Mouse (Mus musculus): ENCODE data around the gene Itih3. TPM values are rescaled to one million over a fixed set of nuclear protein-coding genes. Genes with fewer than 3 reads are reported as not detected.

The Itih3 gene
- total RNA-seq (2021) = 1 to 10 TPM; 8.8 to 8.9 TPM
- long read RNA-seq, partial matches to known transcripts = 10 of 21 reads
- long read RNA-seq, other reads (novel, unspliced or antisense) = 11 of 21 reads

DNA sequence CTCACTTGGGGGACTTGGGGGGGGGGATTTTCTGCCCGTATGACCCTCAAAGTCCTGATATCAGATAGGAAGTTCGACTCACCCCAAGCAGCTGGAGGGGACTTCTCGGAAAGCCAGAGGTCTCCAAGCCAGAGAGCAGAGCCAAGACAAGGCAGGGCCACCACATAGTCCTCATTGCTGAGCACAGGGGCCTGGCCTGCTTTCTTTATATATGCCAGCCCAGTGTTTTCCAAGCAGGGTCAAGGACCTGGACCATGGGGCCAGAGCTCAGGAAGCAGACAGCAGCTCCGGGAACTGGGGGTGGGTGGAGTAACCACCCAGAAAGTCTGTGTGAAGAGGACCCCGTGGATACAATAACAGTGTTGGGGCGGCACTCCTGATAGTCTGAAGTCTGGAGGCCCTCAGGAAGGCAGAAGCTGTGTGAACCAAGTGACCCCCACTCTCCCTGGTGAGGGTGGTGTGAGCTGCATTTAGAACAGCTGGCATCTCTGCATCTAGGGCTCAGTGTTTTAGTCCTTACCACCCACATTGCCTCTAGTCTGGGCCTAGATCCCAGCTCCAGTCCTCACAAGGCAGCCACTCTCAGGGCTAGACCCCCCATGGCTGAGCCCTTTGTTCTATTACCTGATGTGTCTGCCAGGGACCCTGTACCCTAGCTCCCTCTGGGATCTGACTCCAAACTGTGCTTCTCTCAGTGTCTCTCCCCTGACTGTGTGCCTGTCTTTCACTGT is at the start of gene Itih3:
Itih3 (minus strand) TSS at position 386 of the 731 bp plus-strand sequence.
- DNase-seq (ENCODE audit: low spot score in 2 of 2) = peak; percentile 38 to 41

DNA sequence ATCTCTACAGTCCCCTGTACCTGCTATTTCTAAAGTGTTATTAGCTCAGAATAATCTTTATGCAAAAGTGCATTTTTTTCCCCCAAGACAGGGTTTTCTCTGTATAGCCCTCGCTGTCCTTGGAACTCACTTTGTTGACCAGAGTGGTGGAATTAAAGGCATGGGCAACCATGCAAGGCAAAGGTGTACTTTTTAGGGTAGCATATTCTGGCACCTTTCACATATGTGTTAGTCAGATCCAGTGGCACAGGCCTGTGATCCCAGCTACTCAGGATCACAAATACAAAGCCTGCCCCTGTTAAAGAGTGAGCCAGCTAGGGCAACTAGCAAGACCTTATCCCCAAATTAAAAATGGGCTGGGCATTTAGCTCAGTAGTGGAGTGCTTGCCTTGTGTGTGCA is 36.8 kb upstream of the Itih3 start:
- no peak for DNase-seq (ENCODE audit: low spot score in 2 of 2)

DNA sequence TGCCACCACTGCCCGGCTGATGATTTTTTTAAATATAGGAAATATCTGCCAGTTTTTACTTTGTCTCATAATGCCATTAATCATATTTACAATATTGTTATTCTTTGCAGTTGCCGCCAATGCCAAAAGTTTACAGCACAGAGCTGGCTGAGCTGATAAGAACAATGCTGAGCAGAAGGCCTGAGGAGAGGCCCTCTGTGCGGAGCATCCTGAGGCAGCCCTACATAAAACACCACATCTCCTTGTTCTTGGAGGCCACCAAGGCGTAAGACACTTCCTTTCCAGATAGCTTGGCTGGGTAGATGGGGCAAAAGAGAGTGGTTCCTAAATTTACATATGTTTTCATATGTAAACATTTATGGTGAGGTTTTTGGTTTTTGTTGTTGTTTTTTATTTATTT is 35.5 kb upstream of the Itih3 start:
- no peak for DNase-seq (ENCODE audit: low spot score in 2 of 2)

DNA sequence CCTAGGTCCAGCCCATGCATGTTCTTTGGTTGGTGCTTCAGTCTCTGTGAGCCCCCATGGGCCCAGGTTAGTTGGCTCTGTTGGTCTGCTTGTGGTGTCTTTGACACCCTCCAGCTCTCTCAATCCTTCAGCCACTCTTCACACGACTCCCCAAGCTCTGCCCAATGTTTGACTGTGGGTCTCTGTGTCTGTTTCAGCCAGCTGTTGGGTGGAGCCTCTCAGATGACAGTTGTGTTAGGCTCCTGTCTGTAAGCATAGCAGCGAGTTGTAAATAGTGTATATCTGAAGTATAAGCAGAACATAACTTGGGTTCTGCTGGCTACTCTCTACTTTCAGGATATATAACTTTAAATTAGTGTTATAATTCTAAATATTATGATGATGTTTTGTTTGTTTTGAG is 35.0 kb upstream of the Itih3 start:
- no peak for DNase-seq (ENCODE audit: low spot score in 2 of 2)

DNA sequence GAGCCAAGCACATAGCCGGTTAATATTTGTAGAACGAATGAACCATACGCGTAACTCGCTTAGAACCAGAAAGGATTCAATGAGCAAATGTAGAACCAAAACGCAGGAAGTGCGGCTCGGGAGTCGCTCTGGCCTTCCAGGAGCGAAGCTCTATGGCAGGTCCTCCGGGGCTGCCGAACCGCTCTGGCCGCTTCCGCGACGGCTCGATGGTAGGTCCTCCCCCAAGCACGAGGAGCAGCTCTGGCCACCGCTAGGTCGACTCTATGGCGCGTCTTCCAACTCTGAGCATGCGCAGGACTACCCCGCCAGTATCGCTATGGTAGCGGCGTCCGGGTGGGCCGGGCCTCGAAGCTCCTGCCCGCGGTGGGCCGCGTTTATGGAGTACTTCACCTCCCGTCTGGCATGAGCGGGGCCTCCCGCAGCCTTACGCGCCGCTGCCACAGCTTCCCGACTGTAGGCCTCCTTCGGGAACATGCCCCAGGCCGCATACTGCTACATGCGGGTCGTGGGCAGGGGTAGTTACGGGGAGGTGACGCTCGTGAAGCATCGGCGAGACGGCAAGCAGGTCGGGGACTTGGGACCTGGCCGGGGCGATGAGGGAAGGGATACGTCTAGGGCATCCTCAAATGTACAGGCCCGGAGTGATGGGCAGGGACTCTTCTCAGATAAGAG is 27.7 kb upstream of the Itih3 start, which contains the start of gene Nek4:
Nek4 (plus strand) TSS at position 224 of the 672 bp plus-strand sequence.
- DNase-seq (ENCODE audit: low spot score in 2 of 2) = peak; percentile 96 to 97

DNA sequence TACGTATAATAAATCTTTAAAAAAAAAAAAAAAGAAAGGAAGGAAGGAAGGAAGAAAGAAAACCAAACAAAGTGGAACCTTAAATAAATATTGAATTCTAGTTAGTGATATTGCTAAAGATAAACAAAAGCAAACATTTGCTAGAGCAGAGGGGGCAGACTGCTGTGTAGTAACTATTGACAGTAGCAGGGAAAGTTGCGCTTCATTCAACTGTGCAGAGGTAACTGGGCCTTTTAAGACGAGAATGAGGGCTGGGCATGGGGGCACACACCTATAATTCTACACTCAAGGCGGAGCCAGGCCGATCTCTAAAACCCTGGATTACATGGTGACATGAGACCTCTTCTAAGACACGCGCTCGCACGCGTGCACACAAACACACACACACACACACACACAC is 26.4 kb upstream of the Itih3 start:
- DNase-seq (ENCODE audit: low spot score in 2 of 2) = no peak

DNA sequence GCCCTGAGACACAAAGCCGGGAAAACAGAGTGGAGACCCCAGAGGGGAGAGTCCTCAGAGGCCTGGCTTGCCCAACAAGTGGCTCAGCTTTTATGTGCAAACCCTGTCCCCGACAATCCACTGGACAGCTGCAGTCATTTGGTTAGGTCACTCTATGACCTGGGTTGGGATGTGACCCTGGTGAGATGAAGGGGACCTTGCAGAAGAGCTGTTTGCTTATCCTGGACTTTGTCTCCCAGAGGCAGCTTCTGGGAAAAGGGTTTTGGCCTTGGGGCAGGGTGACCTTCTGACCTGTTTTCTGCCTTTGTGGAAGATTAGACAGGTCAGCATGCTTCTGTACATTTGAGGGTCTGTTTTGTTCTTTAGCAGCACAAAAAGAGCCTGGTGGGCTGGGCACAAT is 21.2 kb upstream of the Itih3 start:
- DNase-seq (ENCODE audit: low spot score in 2 of 2) = no peak

DNA sequence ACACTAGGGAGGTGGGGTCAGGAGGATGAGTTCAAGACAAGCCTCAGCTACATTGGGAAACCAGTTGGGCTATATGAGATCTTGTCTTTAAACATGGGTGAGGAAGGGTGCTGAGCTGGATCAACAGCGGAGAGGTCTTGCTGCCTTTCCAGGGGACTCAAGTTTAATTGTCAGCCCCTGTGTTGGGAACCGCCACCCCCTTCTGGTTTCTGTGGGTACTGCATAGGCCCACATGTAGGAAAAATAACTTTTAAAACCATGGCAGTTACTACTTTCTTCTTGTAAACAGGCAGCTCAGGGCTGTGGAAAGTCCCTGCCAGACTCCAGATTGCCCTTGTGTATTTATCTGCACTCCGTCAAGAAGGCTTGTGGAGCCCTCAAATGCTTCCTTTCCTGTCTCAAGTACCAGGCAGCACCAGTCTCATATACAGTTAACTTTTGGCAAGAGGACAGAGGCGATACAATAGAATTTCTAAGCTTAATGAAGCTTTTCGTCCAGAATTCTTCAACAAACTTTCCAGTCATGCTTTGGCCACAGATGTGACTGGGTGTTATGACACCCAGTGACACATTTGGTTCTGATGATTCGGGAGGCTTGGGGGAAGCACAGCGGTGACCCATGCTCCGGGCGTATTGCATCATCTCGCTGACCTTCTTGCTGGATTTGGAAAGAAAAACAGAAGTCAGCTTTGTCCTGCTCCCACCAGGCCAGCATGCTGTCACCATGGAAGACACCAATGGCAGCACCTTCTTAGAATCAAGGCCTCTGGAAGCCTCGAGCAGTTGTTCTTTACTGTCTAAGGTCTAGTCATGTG is 20.5 kb upstream of the Itih3 start:
- peak; percentile 81 to 83 for DNase-seq (ENCODE audit: low spot score in 2 of 2)

DNA sequence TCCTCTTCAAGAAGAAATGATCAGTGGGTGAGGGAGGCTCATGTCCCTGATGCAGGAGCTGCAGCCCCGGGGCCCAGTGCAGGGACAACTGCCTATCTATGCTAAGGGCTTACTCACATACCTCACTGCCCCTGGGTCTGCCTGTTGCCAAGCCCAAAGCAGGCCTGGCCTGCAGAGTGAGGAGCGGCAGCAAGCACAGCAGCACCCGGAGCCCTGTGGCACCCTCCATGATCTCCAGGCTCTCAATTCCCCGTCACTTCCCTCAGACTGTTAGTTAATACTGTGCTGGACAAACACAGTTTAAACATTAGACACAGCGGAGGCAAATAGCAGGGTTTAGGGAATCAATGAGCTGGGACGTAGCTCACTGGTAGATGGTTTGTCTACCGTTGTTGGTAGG is 19.5 kb upstream of the Itih3 start, which contains the start of gene Itih1:
Itih1 (minus strand) TSS at position 252 of the 400 bp plus-strand sequence.
- DNase-seq (ENCODE audit: low spot score in 2 of 2) = no peak

DNA sequence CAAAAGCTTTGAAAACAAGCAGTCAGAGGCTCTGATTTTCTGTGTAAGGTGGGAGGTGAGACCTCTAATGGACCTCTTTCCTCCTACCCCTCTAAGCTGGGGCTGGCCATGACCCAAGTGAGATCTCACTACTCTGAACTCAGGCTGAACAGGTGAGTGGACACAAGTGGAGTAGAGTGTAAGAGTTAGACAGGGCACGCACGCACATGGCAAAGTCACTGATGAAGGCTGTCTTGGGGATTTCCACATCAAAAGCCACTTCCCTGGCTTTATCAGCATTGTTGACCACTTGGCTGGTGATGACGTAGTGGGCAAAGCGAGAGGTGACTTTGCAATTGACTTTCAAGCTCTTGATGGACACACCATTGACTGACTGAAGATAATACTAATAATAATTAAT is 18.7 kb upstream of the Itih3 start:
- no peak for DNase-seq (ENCODE audit: low spot score in 2 of 2)

DNA sequence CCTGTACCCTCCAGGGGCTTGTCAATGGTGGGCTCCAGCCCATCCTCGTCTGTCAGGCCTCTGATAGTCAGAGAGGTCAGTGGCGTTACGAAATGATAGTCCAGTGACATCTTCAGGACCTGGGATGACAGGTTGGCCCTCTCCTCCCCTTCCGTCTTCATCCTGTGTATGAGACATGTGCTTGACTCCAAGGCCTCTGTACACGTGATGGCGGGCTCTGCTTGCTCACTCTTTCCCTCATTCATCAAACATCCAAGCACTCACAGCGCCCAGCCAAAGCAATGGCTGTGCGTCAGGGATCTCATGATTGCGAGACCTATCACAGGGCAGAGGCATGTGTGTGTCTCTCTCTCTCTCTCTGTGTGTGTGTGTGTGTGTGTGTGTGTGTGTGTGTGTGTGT is 9.8 kb upstream of the Itih3 start:
- no peak for DNase-seq (ENCODE audit: low spot score in 2 of 2)

DNA sequence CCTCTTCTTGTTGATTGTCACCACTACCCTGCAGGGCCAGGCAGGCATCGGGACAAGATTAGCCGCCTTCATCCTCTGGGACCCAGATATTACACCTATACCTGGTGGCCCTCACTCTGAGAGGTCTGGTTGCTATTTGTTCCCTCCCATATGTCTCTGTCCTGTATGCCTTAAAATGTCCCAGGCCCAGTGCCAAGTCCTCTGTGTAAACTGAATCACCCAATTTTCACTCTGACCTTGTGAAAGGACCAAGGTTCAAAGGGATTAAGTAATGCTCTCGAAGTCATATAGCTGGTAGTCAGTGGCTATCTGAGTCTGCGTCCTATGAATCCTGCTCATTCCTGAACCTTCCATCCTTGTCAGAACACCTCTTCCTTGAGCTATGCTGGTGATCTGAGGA is 6.8 kb upstream of the Itih3 start:
- no peak for DNase-seq (ENCODE audit: low spot score in 2 of 2)

DNA sequence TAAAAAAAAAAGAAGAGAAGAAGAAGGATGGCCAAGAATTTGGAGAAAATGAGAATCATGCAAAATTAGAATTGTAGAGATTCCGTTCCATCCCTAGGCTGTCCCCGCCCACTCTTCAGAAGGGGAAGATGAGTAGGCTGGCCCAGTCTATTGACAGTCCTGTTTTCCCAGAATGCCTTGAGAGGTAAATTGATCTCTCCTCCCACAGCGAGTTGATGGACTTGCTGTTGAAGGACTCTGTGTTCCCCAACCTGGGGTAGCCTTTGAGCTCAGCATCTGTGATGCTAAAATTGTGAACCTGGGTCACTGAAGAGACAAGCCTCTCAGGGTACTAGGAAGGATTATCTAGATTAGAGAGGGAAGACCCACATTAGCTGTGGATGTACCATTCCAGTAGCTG is 1.9 kb upstream of the Itih3 start:
- DNase-seq (ENCODE audit: low spot score in 2 of 2) = no peak

DNA sequence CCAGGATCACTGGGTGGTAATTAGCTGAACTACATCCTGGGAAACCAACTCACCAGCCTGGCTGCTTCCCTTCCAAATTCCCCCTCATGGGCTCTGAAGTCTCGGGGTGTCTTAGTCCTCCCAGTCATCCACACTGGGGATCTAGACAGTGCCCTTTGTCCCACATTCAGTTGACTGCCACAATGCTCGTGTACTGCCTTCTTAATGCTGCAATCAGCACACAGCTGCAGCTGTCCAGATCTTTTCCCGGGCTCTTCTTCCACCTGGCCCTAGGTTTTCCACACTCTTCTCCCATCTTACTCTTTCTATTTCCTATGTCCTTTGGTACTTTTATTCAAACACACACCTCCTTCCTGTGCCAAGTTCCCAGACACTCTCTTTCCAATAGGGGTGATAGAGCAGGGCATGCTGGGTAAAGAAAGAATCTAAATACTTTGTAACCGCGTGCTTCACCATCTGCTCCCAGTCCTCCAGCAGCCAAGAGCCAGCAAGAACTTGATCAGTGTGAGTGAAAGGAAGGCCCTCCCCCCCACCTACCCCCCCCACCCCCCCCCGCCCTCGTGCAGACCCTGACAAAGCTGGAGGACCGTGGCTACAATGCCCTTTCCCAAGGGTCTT is 1.4 kb downstream of the Itih3 start:
- no peak for DNase-seq (ENCODE audit: low spot score in 2 of 2)

DNA sequence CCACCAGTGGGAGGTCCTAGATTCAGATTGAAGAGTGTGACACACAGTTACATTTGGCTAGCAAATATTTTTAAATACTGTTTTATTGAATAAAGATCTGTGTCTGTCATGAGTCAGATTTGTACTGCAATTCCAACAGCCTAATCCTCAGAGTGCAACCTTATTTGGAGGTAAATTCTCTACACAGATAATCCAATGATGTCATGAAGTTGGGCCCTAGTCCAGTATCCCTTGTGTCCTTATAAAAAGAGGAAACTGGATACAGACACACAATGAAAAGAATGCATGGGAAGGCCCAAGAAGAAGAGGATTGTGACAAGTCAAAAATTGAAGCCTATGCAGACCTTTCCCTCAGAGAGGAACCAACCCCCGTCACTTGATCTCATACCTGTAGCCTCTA is 7.0 kb downstream of the Itih3 start:
- no peak for DNase-seq (ENCODE audit: low spot score in 2 of 2)

DNA sequence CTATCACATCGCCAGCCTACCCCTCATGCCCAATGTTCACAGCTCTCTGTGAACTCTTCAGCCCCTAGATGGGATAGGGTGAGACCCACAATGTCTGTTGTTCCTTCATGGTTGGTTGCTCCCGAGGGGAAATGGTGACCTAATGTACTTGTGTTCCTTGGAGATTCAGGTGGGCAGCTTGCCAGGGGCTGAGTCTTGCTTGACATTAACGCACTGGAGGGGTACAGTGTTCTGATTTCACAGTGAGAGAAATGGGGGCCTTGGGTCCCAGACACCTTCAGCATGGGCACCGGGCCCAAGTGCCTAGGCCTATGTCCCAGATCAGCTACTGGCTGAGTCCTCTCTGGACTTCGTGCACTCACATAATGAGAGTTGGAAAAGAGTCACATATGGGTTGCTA is 10.2 kb downstream of the Itih3 start:
- DNase-seq (ENCODE audit: low spot score in 2 of 2) = no peak

DNA sequence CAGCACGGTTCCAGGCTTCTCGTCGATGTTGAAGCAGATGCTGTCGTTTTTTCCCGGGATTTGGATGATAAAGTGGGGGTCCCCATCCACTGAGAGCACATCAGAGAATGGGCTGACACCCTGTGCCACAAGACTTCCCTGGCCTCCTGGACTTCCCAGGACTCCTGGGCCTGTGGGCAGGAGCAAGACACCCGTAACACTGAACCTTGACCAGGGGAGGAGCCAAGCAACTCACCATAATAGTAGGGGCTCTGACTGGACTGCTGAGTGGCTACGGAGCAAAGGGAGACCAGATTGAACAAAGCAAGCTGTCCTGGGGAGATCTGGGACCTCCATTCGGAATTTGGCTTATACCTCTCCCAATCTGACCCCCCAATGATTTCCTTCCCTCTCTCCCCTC is 10.9 kb downstream of the Itih3 start:
- no peak for DNase-seq (ENCODE audit: low spot score in 2 of 2)

DNA sequence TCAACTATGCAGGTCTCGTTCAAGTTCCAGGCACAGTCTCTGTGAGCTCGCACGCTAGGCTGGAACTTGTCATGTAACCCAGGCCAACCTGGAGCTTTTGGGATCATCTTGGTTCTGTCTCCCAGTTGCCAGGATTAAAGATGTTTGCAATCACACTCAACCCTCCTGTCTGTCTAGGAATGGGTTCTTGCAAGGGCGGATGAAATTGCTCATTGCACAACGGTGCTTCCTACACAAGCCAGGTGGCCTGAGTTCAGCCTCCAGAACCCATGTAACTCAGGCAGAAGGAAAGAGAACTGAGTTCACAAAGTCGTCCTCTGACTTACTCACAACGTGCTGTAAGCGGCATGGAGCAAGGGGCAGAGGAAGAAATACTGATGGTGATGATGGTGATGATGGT is 12.4 kb downstream of the Itih3 start:
- DNase-seq (ENCODE audit: low spot score in 2 of 2) = no peak

DNA sequence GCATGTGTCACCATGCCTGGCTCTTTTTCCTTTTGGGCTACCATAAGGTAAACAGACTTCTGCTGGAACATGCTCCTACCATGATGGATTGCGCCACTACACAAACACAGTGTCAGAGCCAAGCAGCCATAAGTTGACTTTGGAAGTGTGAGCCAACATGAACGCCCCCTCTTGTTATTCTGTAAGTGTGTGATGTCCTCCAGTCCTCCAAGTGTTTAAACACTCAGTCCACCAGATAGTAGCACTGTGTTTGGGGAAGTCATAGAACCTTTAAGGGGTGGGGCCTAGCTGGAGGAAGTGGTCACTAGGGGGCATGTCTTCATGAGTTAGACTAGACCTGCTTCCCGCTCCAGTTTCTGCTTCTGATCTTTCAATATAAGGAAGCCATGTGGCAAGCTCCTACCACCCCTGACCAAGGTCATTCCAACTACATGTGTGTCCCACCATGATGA is 15.7 kb downstream of the Itih3 start:
- no peak for DNase-seq (ENCODE audit: low spot score in 2 of 2)

DNA sequence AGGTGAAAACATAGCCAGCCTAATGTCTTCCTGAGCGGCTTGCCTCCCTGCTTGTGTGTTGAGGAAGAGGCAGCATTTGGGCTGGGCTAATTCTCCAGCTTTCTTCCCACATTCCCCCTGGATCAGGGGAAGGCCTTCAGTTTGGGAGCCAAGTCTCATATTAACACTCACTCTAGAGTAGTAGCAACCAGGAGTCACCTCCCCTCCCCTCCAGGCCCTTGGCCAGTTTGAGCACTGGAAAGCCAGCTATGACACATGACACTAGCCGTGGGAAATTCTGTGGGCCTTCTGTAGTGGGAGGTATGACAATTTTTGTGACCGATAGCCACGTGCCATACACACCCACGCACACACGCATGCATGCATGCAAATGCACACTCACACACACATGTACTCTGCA is 17.6 kb downstream of the Itih3 start:
- DNase-seq (ENCODE audit: low spot score in 2 of 2) = no peak

DNA sequence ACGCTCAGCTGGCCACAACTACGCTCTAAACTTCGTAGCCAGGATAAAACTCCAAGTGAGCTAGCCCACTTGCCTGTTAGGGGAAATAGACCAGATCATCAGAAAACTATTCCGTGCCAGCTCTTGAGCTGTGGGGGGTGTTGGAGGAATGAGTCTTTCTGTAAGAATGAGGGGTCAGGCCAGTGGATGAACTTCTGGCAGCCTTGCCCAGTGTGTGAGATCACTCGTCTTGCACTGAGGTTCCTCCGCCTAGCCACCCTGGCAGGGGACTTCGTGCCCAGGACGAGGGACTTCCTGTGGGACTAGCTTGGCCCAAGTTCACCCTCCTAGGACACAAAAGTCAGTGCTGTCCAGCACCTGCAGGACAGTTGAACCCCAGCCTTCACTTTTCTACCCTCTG is 19.3 kb downstream of the Itih3 start:
- no peak for DNase-seq (ENCODE audit: low spot score in 2 of 2)
